Mouse (Mus musculus) myocyte (in vitro differentiated cells): ENCODE results near the gene Clec4f.

Source experiments
- E2F4 ChIP-seq: IDR thresholded peaks from one replicate; pipeline ENCODE4 v1.6.1; 2011; ENCODE audit warnings: mild to moderate bottlenecking, control low read depth, moderate library complexity; ENCODE audit not compliant: insufficient read depth
- MAX ChIP-seq: IDR thresholded peaks from one replicate; pipeline ENCODE4 v1.6.1; 2011; ENCODE audit warnings: low read depth, mild to moderate bottlenecking, control low read depth
- POLR2A ChIP-seq: IDR thresholded peaks from one replicate; pipeline ENCODE4 v1.6.1; 2011; ENCODE audit warnings: low read depth, mild to moderate bottlenecking, control low read depth, moderate library complexity; ENCODE audit not compliant: insufficient read length
- POLR2AphosphoS2 ChIP-seq: IDR thresholded peaks from one replicate; pipeline ENCODE4 v1.6.1; 2011; ENCODE audit warnings: low read depth, control low read depth; ENCODE audit not compliant: insufficient read length
- SRF ChIP-seq: IDR thresholded peaks from one replicate; pipeline ENCODE4 v1.6.1; 2011; ENCODE audit warnings: low read depth; ENCODE audit not compliant: control insufficient read depth, insufficient read length
- TCF12 ChIP-seq: IDR thresholded peaks from one replicate; pipeline ENCODE4 v1.6.1; 2011; ENCODE audit warnings: mild to moderate bottlenecking, control low read depth; ENCODE audit not compliant: poor library complexity, insufficient read depth, severe bottlenecking
- USF1 ChIP-seq: IDR thresholded peaks from one replicate; pipeline ENCODE4 v1.6.1; 2011; ENCODE audit warnings: low read depth, mild to moderate bottlenecking, control low read depth, moderate library complexity

- no peak for TF ChIP-seq POLR2A
- TF ChIP-seq USF1 = no peak
- no peak for TF ChIP-seq POLR2AphosphoS2
- TF ChIP-seq MAX = no peak
- TF ChIP-seq E2F4 = no peak
- no peak for TF ChIP-seq SRF
- TF ChIP-seq TCF12 = no peak
Measured at GRCm38 (mm10) chr6:83631815-83632214, 24.2 kb downstream of the Clec4f start.
